Mouse (Mus musculus) myocyte (in vitro differentiated cells): ENCODE measurements around the gene Pth. TPM values are rescaled to one million over a fixed set of nuclear protein-coding genes. Genes with fewer than 3 reads are reported as not detected.

ENCODE experiments used
- H3K27me3 ChIP-seq: one replicate; pipeline ENCODE4 v1.6.1; 2011; ENCODE audit not compliant: control insufficient read depth, insufficient read depth, insufficient read length
- H3K36me3 ChIP-seq: one replicate; pipeline ENCODE4 v1.6.1; 2011; ENCODE audit not compliant: control insufficient read depth, insufficient read depth
- H3K4me2 ChIP-seq: one replicate; pipeline ENCODE4 v1.6.1; 2011; ENCODE audit warnings: low read depth, control low read depth
- H3K4me3 ChIP-seq: one replicate; pipeline ENCODE4 v1.5.1; 2011; ENCODE audit warnings: mild to moderate bottlenecking, control low read depth, moderate library complexity
- H3K79me2 ChIP-seq: one replicate; pipeline ENCODE4 v1.6.1; 2011; ENCODE audit not compliant: control insufficient read depth, insufficient read depth
- H3ac ChIP-seq: one replicate; pipeline ENCODE4 v1.6.1; 2011; ENCODE audit not compliant: control insufficient read depth, insufficient read length
- CEBPB ChIP-seq: IDR thresholded peaks from 2 replicates; pipeline ENCODE4 v1.6.1; 2011; ENCODE audit warnings: mild to moderate bottlenecking, moderate library complexity; ENCODE audit not compliant: poor library complexity, insufficient read depth, severe bottlenecking
- E2F4 ChIP-seq: IDR thresholded peaks from one replicate; pipeline ENCODE4 v1.6.1; 2011; ENCODE audit warnings: mild to moderate bottlenecking, control low read depth, moderate library complexity; ENCODE audit not compliant: insufficient read depth
- MAX ChIP-seq: IDR thresholded peaks from one replicate; pipeline ENCODE4 v1.6.1; 2011; ENCODE audit warnings: low read depth, mild to moderate bottlenecking, control low read depth
- MYOD1 ChIP-seq, 3 experiments: IDR thresholded peaks; one replicate each; pipeline ENCODE4 v1.6.1; 2011; ENCODE audit warnings: control low read depth in 2 of 3, low read depth in 2 of 3, mild to moderate bottlenecking in 2 of 3, moderate library complexity in 1 of 3; ENCODE audit not compliant: insufficient read length in 2 of 3, control insufficient read depth in 1 of 3
- MYOG ChIP-seq, 3 experiments: IDR thresholded peaks; one replicate each; pipeline ENCODE4 v1.6.1; 2011; ENCODE audit warnings: control low read depth in 2 of 3, low read depth in 2 of 3, mild to moderate bottlenecking in 2 of 3; ENCODE audit not compliant: insufficient read length in 2 of 3, control insufficient read depth in 1 of 3, insufficient read depth in 1 of 3
- POLR2A ChIP-seq: IDR thresholded peaks from one replicate; pipeline ENCODE4 v1.6.1; 2011; ENCODE audit warnings: low read depth, mild to moderate bottlenecking, control low read depth, moderate library complexity; ENCODE audit not compliant: insufficient read length
- POLR2AphosphoS2 ChIP-seq: IDR thresholded peaks from one replicate; pipeline ENCODE4 v1.6.1; 2011; ENCODE audit warnings: low read depth, control low read depth; ENCODE audit not compliant: insufficient read length
- REST ChIP-seq: IDR thresholded peaks from one replicate; pipeline ENCODE4 v1.6.1; 2011; ENCODE audit warnings: mild to moderate bottlenecking, control low read depth, moderate library complexity; ENCODE audit not compliant: insufficient read depth, insufficient read length
- SRF ChIP-seq: IDR thresholded peaks from one replicate; pipeline ENCODE4 v1.6.1; 2011; ENCODE audit warnings: low read depth; ENCODE audit not compliant: control insufficient read depth, insufficient read length
- TCF12 ChIP-seq: IDR thresholded peaks from one replicate; pipeline ENCODE4 v1.6.1; 2011; ENCODE audit warnings: mild to moderate bottlenecking, control low read depth; ENCODE audit not compliant: poor library complexity, insufficient read depth, severe bottlenecking
- TCF3 ChIP-seq: IDR thresholded peaks from one replicate; pipeline ENCODE4 v1.6.1; 2011; ENCODE audit warnings: low read depth, control low read depth; ENCODE audit not compliant: insufficient read length
- USF1 ChIP-seq: IDR thresholded peaks from one replicate; pipeline ENCODE4 v1.6.1; 2011; ENCODE audit warnings: low read depth, mild to moderate bottlenecking, control low read depth, moderate library complexity
- polyA plus RNA-seq: library from polyadenylated mRNA; unstranded; fragments of >200 nt; fragmentation: generic; extraction: Trizol; gene quantifications from one replicate; pipeline ENCODE4 v1.2.1, GENCODE M21; 2012; ENCODE audit warnings: missing spikeins

The Pth gene
- polyA plus RNA-seq, 1 experiment: not detected

DNA sequence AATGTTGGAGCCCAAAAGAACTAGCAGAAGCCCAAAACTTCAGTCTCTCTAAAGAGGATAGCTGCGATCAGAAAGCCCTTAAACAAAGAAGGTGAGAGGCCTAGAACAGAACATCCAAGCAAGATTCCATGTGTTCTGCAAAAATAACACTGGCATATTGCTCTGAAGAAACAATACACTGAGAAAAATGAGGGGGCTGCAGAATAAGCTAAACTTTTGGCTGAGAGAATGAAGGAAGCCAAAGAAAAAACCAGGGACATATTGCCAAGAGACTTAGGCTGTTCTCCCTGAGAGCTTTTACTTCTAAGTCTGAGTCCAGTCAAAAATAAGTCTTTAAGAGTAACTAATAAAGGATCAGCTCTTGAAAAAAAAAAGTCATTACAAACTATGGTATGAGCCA, 32.4 kb upstream of the Pth start:
- Histone ChIP-seq H3ac (no peak overlapping the region), H3K27me3 (no peaks in the 10 kb centered on the region), H3K4me3 (no peak overlapping the region), H3K36me3 (no peaks in the 10 kb centered on the region), H3K4me2 (no peak overlapping the region), H3K79me2 (no peaks in the 10 kb centered on the region)
- no peak for TF ChIP-seq MAX

DNA sequence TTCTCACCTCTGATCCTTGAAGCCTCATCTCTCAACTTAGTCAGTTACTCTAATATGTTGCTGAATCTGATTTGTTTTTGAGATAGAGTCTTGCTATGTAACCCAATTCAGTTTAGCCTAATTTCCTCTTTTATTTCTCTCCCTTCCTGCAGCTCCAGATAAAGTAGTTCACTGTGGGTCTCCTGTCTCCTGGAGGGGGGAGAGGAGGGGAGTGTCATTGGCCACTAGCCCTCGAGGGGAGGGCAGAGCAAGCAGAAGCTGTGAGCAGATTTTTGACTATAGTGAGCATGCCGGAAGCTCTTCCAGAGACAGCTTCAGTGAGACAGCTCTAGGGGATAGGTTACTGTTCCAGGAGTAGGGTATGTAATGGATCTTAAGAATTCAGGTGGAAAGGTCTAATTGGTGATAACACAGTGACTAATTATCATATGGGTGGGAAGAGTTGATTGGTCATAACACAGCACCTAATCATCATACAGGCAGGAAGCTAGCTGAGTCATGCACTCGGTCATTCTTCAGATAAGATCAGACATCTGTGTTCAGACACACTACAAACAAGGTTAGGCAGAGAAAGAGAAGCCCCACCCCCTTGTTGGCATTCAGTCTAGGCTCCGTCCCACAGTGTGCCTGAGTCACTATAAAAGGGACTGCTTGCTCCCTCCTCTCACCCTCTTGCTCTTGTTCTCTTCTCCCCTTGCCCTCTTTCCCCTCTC, 30.9 kb upstream of the Pth start:
- no peaks in the 10 kb centered on the region for H3K36me3 ChIP-seq
- TF ChIP-seq POLR2AphosphoS2 (no peak), TCF12 (no peak), E2F4 (no peak), SRF (no peak)
- no peak overlapping the region for H3K4me2 ChIP-seq
- H3K4me3 ChIP-seq: no peak overlapping the region
- H3K27me3 ChIP-seq: no peaks in the 10 kb centered on the region
- no peak overlapping the region for H3ac ChIP-seq
- no peaks in the 10 kb centered on the region for H3K79me2 ChIP-seq

DNA sequence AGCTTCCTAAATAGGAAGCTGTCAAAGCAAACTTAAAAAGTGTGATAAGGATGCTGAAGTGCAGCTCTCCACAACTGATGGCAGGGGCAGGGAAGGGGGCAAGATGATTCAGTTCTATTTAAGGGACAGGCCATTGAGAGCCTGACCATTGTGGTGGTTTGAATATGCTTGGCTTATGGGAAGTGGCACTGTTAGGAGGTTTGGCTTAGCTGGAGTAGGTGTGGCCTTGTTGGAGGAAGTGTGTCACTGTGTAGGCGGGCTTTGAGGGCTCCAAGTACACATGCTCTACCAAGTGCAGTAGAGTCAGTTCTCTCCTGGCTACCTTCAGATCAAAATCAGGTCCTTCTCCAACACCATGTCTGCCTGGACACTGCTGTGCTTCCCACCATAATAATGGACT, 28.2 kb upstream of the Pth start:
- Histone ChIP-seq H3K4me2 (no peak overlapping the region), H3K27me3 (no peaks in the 10 kb centered on the region), H3ac (no peak overlapping the region), H3K79me2 (no peaks in the 10 kb centered on the region), H3K36me3 (no peaks in the 10 kb centered on the region), H3K4me3 (no peak overlapping the region)
- no peak for TF ChIP-seq SRF
- TF ChIP-seq REST: no peak
- no peak for TF ChIP-seq MYOD1 (IDR thresholded peaks at IDR 0.05; ENCODE audit: control insufficient read depth in 1 of 3, insufficient read length in 2 of 3, low read depth in 2 of 3)
- TF ChIP-seq CEBPB: no peak
- TF ChIP-seq TCF3: no peak
- no peak for TF ChIP-seq POLR2A

DNA sequence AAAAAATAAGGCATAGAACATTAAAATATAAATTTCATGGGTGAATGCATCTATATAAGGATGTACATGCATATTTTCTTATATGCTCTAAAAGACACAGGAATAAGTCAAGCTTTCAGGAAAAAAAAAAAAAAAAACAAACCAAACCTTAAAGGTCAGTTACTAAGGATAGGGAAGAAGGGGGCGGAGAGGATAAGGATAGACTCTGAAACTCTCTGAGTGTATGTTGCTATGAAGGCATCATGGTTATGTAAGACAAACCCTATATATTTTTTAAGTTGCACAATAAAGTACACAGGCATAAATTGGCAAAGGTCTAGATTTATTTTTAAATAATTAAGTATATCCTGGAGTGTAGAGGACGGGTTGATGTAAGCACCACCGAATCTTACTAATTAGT, 26.9 kb upstream of the Pth start:
- H3K4me2 ChIP-seq: no peak overlapping the region
- H3K36me3 ChIP-seq: no peaks in the 10 kb centered on the region
- TF ChIP-seq POLR2AphosphoS2: no peak
- no peak for TF ChIP-seq USF1
- no peak for TF ChIP-seq SRF
- no peak for TF ChIP-seq TCF12
- no peak for TF ChIP-seq MYOG (IDR thresholded peaks at IDR 0.05; ENCODE audit: control insufficient read depth in 1 of 3, insufficient read depth in 1 of 3, insufficient read length in 2 of 3, low read depth in 2 of 3)
- no peak for TF ChIP-seq POLR2A
- no peak for TF ChIP-seq MAX
- TF ChIP-seq CEBPB: no peak
- no peak for TF ChIP-seq E2F4
- no peak for TF ChIP-seq MYOD1 (IDR thresholded peaks at IDR 0.05; ENCODE audit: control insufficient read depth in 1 of 3, insufficient read length in 2 of 3, low read depth in 2 of 3)
- TF ChIP-seq REST: no peak
- TF ChIP-seq TCF3: no peak
- H3K4me3 ChIP-seq: no peak overlapping the region
- no peak overlapping the region for H3ac ChIP-seq
- H3K27me3 ChIP-seq: no peaks in the 10 kb centered on the region
- H3K79me2 ChIP-seq: no peaks in the 10 kb centered on the region

DNA sequence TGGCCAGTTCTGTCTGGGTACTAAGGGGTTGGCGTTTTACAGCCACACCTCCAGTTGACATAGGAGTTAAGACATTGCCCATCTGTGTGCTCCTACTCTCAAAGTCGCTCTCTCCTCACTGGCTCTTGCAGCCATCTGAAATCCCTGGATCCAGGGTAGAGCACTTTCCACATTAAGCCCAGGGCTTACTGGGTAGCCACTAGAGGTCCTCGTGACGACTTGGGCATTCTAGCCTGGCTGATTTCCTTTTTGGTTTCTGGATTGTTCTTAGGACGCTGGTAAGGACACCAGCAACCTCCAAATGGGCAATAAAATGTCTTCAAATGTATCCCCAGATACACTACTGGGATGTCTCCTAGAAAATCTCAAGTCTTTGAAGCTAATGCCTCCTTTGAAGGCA, 20.3 kb upstream of the Pth start:
- H3K4me2 ChIP-seq: no peak overlapping the region
- no peaks in the 10 kb centered on the region for H3K36me3 ChIP-seq
- no peak for TF ChIP-seq SRF
- no peak for TF ChIP-seq POLR2A
- TF ChIP-seq USF1: no peak
- TF ChIP-seq CEBPB: no peak
- no peak for TF ChIP-seq MYOG (IDR thresholded peaks at IDR 0.05; ENCODE audit: control insufficient read depth in 1 of 3, insufficient read depth in 1 of 3, insufficient read length in 2 of 3, low read depth in 2 of 3)
- TF ChIP-seq E2F4: no peak
- TF ChIP-seq TCF12: no peak
- no peak for TF ChIP-seq REST
- TF ChIP-seq MYOD1 (IDR thresholded peaks at IDR 0.05; ENCODE audit: control insufficient read depth in 1 of 3, insufficient read length in 2 of 3, low read depth in 2 of 3): no peak
- H3K27me3 ChIP-seq: no peaks in the 10 kb centered on the region
- no peak overlapping the region for H3ac ChIP-seq
- no peak overlapping the region for H3K4me3 ChIP-seq
- no peaks in the 10 kb centered on the region for H3K79me2 ChIP-seq
